Mouse (Mus musculus) neutrophil, adult 65 days (primary cell): ENCODE data around the gene Gm47995. TPM values are rescaled to one million over a fixed set of nuclear protein-coding genes. Genes with fewer than 3 reads are reported as not detected.

Experiments used
- total RNA-seq: library from RNA; stranded (reverse); gene quantifications from 2 replicates; pipeline ENCODE4 v1.2.4, GENCODE M21; 2023

Gene Gm47995
- not detected in 2 replicates for total RNA-seq

DNA sequence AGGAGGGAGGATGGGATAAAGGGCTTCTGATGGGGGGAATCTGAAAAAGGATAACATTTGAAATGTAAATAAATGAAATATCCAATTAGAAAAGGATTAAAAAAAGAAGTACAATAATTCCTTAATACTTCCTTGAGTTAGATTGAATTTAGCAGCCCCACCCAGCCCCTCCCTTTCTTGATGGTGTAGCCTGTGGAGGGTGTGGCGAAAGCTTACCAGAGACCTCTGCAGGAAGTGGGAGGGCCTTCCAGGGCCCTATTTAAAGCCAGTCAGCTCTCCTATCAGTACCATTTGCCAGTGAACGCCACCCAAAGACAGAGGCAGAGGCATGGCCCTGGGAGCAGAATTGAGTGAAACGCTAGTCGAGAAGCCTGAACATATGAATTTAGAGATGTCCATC, at the start of gene Gm47995:
Gm47995 (plus strand) TSS at position 329 of the 400 bp plus-strand sequence.

DNA sequence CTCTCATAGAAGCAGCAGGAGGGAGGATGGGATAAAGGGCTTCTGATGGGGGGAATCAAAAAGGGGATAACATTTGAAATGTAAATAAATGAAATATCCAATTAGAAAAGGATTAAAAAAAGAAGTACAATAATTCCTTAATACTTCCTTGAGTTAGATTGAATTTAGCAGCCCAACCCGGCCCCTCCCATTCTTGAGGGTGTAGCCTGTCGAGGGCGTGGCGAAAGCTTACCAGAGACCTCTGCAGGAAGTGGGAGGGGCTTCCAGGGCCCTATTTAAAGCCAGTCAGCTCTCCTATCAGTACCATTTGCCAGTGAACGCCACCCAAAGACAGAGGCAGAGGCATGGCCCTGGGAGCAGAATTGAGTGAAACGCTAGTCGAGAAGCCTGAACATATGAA, 16.0 kb upstream of the Gm47995 start, which contains the start of gene Gm47985:
Gm47985 (plus strand) TSS at position 272 of the 400 bp plus-strand sequence.

DNA sequence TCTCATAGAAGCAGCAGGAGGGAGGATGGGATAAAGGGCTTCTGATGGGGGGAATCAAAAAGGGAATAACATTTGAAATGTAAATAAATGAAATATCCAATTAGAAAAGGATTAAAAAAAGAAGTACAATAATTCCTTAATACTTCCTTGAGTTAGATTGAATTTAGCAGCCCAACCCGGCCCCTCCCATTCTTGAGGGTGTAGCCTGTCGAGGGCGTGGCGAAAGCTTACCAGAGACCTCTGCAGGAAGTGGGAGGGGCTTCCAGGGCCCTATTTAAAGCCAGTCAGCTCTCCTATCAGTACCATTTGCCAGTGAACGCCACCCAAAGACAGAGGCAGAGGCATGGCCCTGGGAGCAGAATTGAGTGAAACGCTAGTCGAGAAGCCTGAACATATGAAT, 6.2 kb upstream of the Gm47995 start, which contains the start of gene Gm8947:
Gm8947 (plus strand) TSS at position 302 of the 400 bp plus-strand sequence.

DNA sequence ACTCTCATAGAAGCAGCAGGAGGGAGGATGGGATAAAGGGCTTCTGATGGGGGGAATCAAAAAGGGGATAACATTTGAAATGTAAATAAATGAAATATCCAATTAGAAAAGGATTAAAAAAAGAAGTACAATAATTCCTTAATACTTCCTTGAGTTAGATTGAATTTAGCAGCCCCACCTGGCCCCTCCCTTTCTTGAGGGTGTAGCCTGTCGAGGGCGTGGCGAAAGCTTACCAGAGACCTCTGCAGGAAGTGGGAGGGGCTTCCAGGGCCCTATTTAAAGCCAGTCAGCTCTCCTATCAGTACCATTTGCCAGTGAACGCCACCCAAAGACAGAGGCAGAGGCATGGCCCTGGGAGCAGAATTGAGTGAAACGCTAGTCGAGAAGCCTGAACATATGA, 5.6 kb downstream of the Gm47995 start, which contains the start of gene 3110040M04Rik:
3110040M04Rik (plus strand) TSS at position 304 of the 400 bp plus-strand sequence.

DNA sequence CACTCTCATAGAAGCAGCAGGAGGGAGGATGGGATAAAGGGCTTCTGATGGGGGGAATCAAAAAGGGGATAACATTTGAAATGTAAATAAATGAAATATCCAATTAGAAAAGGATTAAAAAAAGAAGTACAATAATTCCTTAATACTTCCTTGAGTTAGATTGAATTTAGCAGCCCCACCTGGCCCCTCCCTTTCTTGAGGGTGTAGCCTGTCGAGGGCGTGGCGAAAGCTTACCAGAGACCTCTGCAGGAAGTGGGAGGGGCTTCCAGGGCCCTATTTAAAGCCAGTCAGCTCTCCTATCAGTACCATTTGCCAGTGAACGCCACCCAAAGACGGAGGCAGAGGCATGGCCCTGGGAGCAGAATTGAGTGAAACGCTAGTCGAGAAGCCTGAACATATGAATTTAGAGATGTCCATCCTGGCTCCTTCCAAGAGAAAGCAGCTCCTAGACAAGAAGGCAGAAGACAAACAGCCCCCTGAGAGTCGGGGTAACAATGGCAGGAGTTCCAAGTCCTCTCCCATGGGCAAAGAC, 11.6 kb downstream of the Gm47995 start, which contains the start of gene Gm47996:
Gm47996 (plus strand) TSS at position 308 of the 532 bp plus-strand sequence.

Other genes starting within 250 kb of the Gm47995 start
- gene Hmcn1, start 205.0 kb upstream of the Gm47995 start, total RNA-seq: not detected in 2 replicates
- not detected in 2 replicates for gene Gm47985, start 15.9 kb upstream of the Gm47995 start, total RNA-seq
- not detected in 2 replicates for gene Gm8947, start 6.1 kb upstream of the Gm47995 start, total RNA-seq
- not detected in 2 replicates for gene 3110040M04Rik, start 5.7 kb downstream of the Gm47995 start, total RNA-seq
- gene Gm47996, start 11.7 kb downstream of the Gm47995 start, total RNA-seq: not detected in 2 replicates
- gene Ivns1abp, start 146.0 kb downstream of the Gm47995 start, total RNA-seq: 94.9 and 115 TPM in 2 replicates
- gene Swt1, start 230.0 kb downstream of the Gm47995 start, total RNA-seq: 18.3 and 27.3 TPM in 2 replicates
- gene Trmt1l, start 230.1 kb downstream of the Gm47995 start, total RNA-seq: 16.6 and 18.9 TPM in 2 replicates